Mouse (Mus musculus) midbrain, embryonic 15.5 days (tissue): ENCODE results near the gene St3gal3. TPM values are rescaled to one million over a fixed set of nuclear protein-coding genes. Genes with fewer than 3 reads are reported as not detected.

Experiments
- ATAC-seq: fragments of 200-750 bp; cut with Nextera tagmentation; replicated peaks from 2 replicates; pipeline ENCODE4 v1.8.0; 2017; ENCODE audit warnings: moderate TSS enrichment
- H3K27ac ChIP-seq: fragments of 300-500 bp; sonication (generic); 2 replicates; pipeline ENCODE4 v1.5.1; 2015; ENCODE audit warnings: mild to moderate bottlenecking, inconsistent platforms
- H3K27me3 ChIP-seq: fragments of 300-500 bp; sonication (generic); replicated peaks from 2 replicates; pipeline ENCODE4 v1.6.1; 2015; ENCODE audit warnings: inconsistent platforms
- H3K36me3 ChIP-seq: fragments of 300-500 bp; sonication (generic); replicated peaks from 2 replicates; pipeline ENCODE4 v1.6.1; 2015; ENCODE audit warnings: inconsistent platforms
- H3K4me1 ChIP-seq: fragments of 300-500 bp; sonication (generic); 2 replicates; pipeline ENCODE4 v1.6.1; 2015; ENCODE audit warnings: inconsistent platforms
- H3K4me2 ChIP-seq: fragments of 300-500 bp; sonication (generic); 2 replicates; pipeline ENCODE4 v1.6.1; 2015; ENCODE audit warnings: inconsistent platforms, mild to moderate bottlenecking, moderate library complexity
- H3K4me3 ChIP-seq: fragments of 300-500 bp; sonication (generic); 2 replicates; pipeline ENCODE4 v1.5.1; 2015; ENCODE audit warnings: mild to moderate bottlenecking, inconsistent platforms
- H3K9ac ChIP-seq: fragments of 300-500 bp; sonication (generic); 2 replicates; pipeline ENCODE4 v1.6.1; 2015; ENCODE audit warnings: mild to moderate bottlenecking, inconsistent platforms
- H3K9me3 ChIP-seq: fragments of 300-500 bp; sonication (generic); 2 replicates; pipeline ENCODE4 v1.6.1; 2016; ENCODE audit warnings: inconsistent platforms
- WGBS: fragments of 180-500 bp; shearing (Covaris S2); methylation state at CpG from one replicate; pipeline ENCODE4 v1.1.7; 2015; ENCODE audit warnings: mixed read lengths; 5-methylcytosine and 5-hydroxymethylcytosine counted together
- polyA plus RNA-seq: library from polyadenylated mRNA; unstranded; fragments of >200 nt; fragmentation: Nextera tagmentation; extraction: Ambion mirVana; gene quantifications from 2 replicates; pipeline ENCODE4 v1.2.1, GENCODE M21; 2015

Gene St3gal3
- polyA plus RNA-seq, 1 experiment from 2014 or later, result 12.6 TPM

DNA sequence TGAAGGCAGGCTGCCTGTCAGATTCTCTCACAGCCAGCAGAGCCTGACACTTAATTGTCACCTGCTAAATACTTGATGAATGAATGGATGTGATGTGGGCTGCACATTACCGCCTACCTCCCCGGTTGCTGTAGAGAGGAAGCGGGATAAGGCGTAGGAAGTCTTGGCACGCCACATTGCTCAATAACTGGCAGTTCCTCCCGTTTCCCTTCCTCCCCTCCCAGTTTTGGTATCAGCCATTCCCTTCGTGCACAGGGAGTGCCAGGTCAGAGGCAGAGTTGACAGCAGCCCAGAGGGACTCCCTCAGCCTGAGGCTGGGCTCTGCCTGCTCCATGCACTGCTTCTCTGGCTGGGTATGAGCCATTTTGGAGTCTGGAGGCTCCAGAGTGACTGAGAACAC lies 152.0 kb downstream of the St3gal3 start:
- H3K4me1 ChIP-seq, result no peaks in the 10 kb centered on the region
- no peak overlapping the region for H3K9ac ChIP-seq
- no peaks in the 10 kb centered on the region for H3K27me3 ChIP-seq
- no peaks in the 10 kb centered on the region for H3K9me3 ChIP-seq
- 67% methylated on average over 7 of the region's 7 CpGs for WGBS
- H3K36me3 ChIP-seq, result no peaks in the 10 kb centered on the region
- H3K4me3 ChIP-seq, result no peak overlapping the region
- H3K4me2 ChIP-seq, result no peak overlapping the region
- no peak for ATAC-seq
- H3K27ac ChIP-seq, result no peak overlapping the region

DNA sequence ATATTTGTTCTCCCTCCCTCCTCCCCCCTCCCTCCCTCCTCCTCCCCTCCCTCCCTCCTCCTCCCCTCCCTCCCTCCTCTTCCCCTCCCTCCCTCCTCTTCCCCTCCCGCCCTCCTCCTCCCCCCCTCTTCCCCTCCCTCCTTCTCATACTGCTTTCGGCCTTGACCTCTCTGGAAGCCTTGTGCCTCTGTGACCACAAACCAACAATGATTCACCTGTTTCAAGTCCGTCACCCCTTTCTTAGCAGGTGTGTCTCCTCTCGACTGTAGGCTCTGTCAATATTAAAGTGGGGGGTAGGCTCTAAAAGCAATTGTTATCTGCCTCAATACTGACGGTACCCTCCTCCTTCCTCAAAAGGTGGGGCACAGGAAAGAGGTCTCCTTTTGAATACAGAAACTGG lies 153.2 kb downstream of the St3gal3 start:
- Histone ChIP-seq H3K4me2 (no peak overlapping the region), H3K36me3 (no peaks in the 10 kb centered on the region), H3K4me1 (no peaks in the 10 kb centered on the region), H3K4me3 (no peak overlapping the region), H3K9me3 (no peaks in the 10 kb centered on the region), H3K27me3 (no peaks in the 10 kb centered on the region), H3K27ac (no peak overlapping the region), H3K9ac (no peak overlapping the region)
- ATAC-seq, result no peak
- 86% methylated on average over 4 of the region's 5 CpGs for WGBS

GRCm38 (mm10) chr4:117980161-117980560 lies 154.6 kb downstream of the St3gal3 start:
- Histone ChIP-seq H3K4me3 (no peak overlapping the region), H3K36me3 (no peaks in the 10 kb centered on the region), H3K27me3 (no peaks in the 10 kb centered on the region), H3K4me2 (no peak overlapping the region), H3K27ac (no peak overlapping the region), H3K4me1 (no peaks in the 10 kb centered on the region), H3K9me3 (no peaks in the 10 kb centered on the region), H3K9ac (no peak overlapping the region)
- no peak for ATAC-seq
- 94% methylated on average over 4 of the region's 4 CpGs for WGBS

GRCm38 (mm10) chr4:117979181-117979580 lies 155.5 kb downstream of the St3gal3 start:
- Histone ChIP-seq H3K36me3 (no peaks in the 10 kb centered on the region), H3K9me3 (no peaks in the 10 kb centered on the region), H3K9ac (no peak overlapping the region), H3K27ac (no peak overlapping the region), H3K4me1 (no peaks in the 10 kb centered on the region), H3K27me3 (no peaks in the 10 kb centered on the region), H3K4me3 (no peak overlapping the region), H3K4me2 (no peak overlapping the region)
- WGBS, result 95% methylated on average over 4 of the region's 4 CpGs
- no peak for ATAC-seq

DNA sequence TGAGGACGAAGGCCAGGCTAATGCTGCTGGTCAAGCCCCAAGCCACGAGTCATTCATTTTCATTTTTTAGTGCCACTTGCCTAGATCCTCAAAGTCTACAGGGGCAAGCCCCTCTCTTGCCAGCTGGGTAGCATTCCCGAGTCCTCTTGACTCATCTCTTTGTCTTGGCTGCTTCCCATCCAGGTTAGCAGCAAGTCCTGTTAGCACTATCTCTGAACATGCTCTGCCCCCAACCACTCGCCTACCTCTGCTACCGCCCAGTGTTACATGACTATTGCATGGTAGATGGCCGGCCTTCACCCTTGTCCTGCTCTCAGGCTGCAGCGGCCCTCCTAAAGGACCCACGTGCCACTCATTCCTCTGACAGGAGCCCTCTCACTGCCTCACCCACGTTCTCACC lies 156.4 kb downstream of the St3gal3 start:
- 93% methylated on average over 9 of the region's 9 CpGs for WGBS

GRCm38 (mm10) chr4:117977841-117978240 lies 156.9 kb downstream of the St3gal3 start:
- Histone ChIP-seq H3K4me1 (no peaks in the 10 kb centered on the region), H3K27me3 (no peaks in the 10 kb centered on the region), H3K4me3 (no peak overlapping the region), H3K9ac (no peak overlapping the region), H3K27ac (no peak overlapping the region), H3K4me2 (no peak overlapping the region), H3K9me3 (no peaks in the 10 kb centered on the region), H3K36me3 (no peaks in the 10 kb centered on the region)
- no peak for ATAC-seq
- 86% methylated on average over 11 of the region's 11 CpGs for WGBS

More for the DNA sequence above, 156.4 kb downstream of the St3gal3 start:
- Histone ChIP-seq H3K9ac (no peak overlapping the region), H3K4me1 (no peaks in the 10 kb centered on the region), H3K27me3 (no peaks in the 10 kb centered on the region), H3K4me2 (no peak overlapping the region), H3K4me3 (no peak overlapping the region), H3K36me3 (no peaks in the 10 kb centered on the region), H3K9me3 (no peaks in the 10 kb centered on the region), H3K27ac (no peak overlapping the region)
- ATAC-seq, result no peak

DNA sequence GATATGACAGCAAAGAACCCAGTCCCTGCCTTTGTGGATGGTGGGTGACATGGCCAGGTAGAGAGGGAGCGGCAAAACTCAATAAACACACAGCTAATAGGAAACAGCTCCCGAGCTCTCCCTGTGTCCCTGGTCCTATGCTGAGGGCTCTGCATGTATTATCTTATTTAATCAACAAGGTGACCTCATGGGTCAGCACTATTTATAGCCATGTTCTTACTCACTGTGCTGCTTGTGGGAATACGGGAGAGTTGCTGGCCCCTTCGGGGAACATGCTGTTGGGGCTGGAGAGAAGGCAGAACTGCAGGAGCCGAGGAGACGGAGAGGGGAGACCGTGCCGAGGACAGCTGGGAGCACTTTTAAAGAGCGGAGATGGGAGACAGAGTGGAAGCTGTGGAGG lies 157.3 kb downstream of the St3gal3 start:
- 88% methylated on average over 9 of the region's 9 CpGs for WGBS
- Histone ChIP-seq H3K4me1 (no peaks in the 10 kb centered on the region), H3K27ac (no peak overlapping the region), H3K36me3 (no peaks in the 10 kb centered on the region), H3K4me2 (no peak overlapping the region), H3K9ac (no peak overlapping the region), H3K4me3 (no peak overlapping the region), H3K27me3 (no peaks in the 10 kb centered on the region), H3K9me3 (no peaks in the 10 kb centered on the region)
- ATAC-seq, result no peak

DNA sequence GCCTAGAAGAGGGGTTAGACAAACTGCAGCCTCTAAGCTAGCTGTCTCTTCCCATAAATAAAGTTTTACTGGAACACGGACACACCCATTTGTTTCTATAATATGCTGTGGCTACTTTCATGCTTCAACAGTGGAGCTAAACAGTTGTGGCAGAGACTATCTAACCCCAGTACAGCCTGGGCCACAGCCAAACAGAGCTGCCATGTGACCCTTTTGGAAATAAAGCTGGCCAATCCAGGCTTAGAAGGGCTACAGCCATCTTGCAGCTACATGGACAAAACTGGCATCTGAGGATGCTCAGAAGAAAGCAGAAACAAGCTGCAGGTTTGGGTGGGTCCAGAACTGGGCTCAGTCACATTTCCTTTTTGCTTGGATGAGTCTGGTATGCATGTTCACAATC lies 158.9 kb downstream of the St3gal3 start:
- Histone ChIP-seq H3K9me3 (no peaks in the 10 kb centered on the region), H3K4me3 (no peak overlapping the region), H3K27me3 (no peaks in the 10 kb centered on the region), H3K27ac (no peak overlapping the region), H3K36me3 (no peaks in the 10 kb centered on the region), H3K4me1 (no peaks in the 10 kb centered on the region), H3K4me2 (no peak overlapping the region), H3K9ac (no peak overlapping the region)
- WGBS, result 90% methylated on average over 1 of the region's 1 CpGs
- ATAC-seq, result no peak

DNA sequence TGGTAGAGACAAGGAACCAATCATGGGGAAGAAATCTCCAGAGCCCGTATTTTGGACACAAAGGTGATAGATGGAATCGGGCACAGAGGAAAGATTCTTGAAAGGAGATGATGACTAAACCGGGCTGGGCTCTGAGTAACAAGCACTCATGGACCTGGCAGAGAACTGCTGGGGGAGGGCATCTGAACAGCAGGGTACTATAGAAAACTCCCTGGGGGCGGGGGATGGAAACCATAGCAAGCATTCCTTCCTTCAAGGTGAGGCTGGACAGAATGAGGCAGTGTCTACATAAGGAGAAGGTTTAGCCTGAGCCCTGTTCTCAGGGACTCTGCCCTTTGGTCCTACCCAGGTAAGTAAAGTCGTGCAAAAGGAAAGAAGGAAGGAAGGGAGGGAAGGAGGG lies 160.0 kb downstream of the St3gal3 start:
- H3K27ac ChIP-seq, result no peak overlapping the region
- no peak overlapping the region for H3K4me2 ChIP-seq
- no peaks in the 10 kb centered on the region for H3K4me1 ChIP-seq
- 75% methylated on average over 5 of the region's 5 CpGs for WGBS
- no peaks in the 10 kb centered on the region for H3K36me3 ChIP-seq
- H3K9me3 ChIP-seq, result no peaks in the 10 kb centered on the region
- no peaks in the 10 kb centered on the region for H3K27me3 ChIP-seq
- H3K4me3 ChIP-seq, result no peak overlapping the region
- no peak overlapping the region for H3K9ac ChIP-seq
- ATAC-seq, result no peak

- Histone ChIP-seq H3K27me3 (no peaks in the 10 kb centered on the region), H3K4me2 (no peak overlapping the region), H3K4me1 (no peaks in the 10 kb centered on the region), H3K27ac (no peak overlapping the region), H3K9me3 (no peaks in the 10 kb centered on the region), H3K36me3 (no peaks in the 10 kb centered on the region), H3K4me3 (no peak overlapping the region), H3K9ac (no peak overlapping the region)
- ATAC-seq, result no peak
- WGBS, result 67% methylated on average over 10 of the region's 10 CpGs
Observed at GRCm38 (mm10) chr4:117972999-117973398, 161.7 kb downstream of the St3gal3 start.

- H3K4me2 ChIP-seq, result no peak overlapping the region
- ATAC-seq, result no peak
- no peak overlapping the region for H3K4me3 ChIP-seq
- no peak overlapping the region for H3K27ac ChIP-seq
- H3K36me3 ChIP-seq, result no peaks in the 10 kb centered on the region
- 86% methylated on average over 14 of the region's 14 CpGs for WGBS
- no peak overlapping the region for H3K9ac ChIP-seq
- H3K27me3 ChIP-seq, result no peaks in the 10 kb centered on the region
- H3K4me1 ChIP-seq, result no peaks in the 10 kb centered on the region
- H3K9me3 ChIP-seq, result no peaks in the 10 kb centered on the region
Observed at GRCm38 (mm10) chr4:117964346-117965025, 170.2 kb downstream of the St3gal3 start.

GRCm38 (mm10) chr4:117957492-117957891 lies 177.2 kb downstream of the St3gal3 start:
- WGBS, result 61% methylated on average over 4 of the region's 4 CpGs
- no peak overlapping the region for H3K27ac ChIP-seq
- no peak overlapping the region for H3K9ac ChIP-seq
- ATAC-seq, result no peak
- H3K4me2 ChIP-seq, result no peak overlapping the region
- H3K36me3 ChIP-seq, result no peaks in the 10 kb centered on the region
- no peaks in the 10 kb centered on the region for H3K4me1 ChIP-seq
- no peaks in the 10 kb centered on the region for H3K9me3 ChIP-seq
- no peak overlapping the region for H3K4me3 ChIP-seq
- H3K27me3 ChIP-seq, result no peaks in the 10 kb centered on the region

DNA sequence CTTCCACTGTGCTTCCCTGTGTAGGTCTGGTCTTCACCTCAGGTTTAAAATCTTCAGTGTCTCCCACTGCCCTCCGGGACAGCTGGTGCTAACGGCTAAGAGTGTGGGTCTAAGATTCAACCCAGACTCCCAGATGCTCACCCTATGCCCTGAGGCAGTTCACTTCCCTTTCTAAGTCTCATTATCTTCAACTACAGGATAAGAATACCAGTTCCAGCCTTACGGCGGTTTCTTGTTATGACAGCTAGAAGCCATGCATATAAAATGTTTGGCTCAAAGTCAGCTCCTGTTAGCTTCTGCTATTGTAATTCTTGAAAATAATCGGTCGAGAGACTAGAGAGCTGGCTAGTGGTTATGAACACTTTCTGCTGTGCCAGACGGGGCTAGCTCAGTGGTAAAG lies 187.2 kb downstream of the St3gal3 start:
- Histone ChIP-seq H3K4me1 (0 out of 2 replicates have a peak, but pooled peaks cover 6% of the 10 kb centered on the region), H3K4me3 (no peak overlapping the region), H3K4me2 (no peak overlapping the region), H3K9ac (no peak overlapping the region), H3K9me3 (no peaks in the 10 kb centered on the region), H3K36me3 (no peaks in the 10 kb centered on the region), H3K27ac (no peak overlapping the region), H3K27me3 (no peaks in the 10 kb centered on the region)
- WGBS, result 62% methylated on average over 7 of the region's 7 CpGs
- ATAC-seq, result no peak
